Mouse (Mus musculus) MEL (cell line): ENCODE data around the gene Fam57b.

Experiments used
- CTCF ChIP-seq, 3 experiments: IDR thresholded peaks in 2 of 3; conservative IDR thresholded peaks in 1 of 3; 2 replicates each; pipeline ENCODE4 v1.5.1; 2011 to 2012; ENCODE audit warnings: low read length in 3 of 3, low read depth in 2 of 3, mild to moderate bottlenecking in 2 of 3, improper control_type of control experiment in 1 of 3, inconsistent platforms in 1 of 3, mixed read lengths in 1 of 3, moderate library complexity in 1 of 3; ENCODE audit not compliant: control insufficient read depth in 1 of 3, insufficient read depth in 1 of 3, poor library complexity in 1 of 3, severe bottlenecking in 1 of 3
- GABPA ChIP-seq: IDR thresholded peaks from 2 replicates; pipeline ENCODE4 v1.6.1; 2012; ENCODE audit warnings: low read depth, mild to moderate bottlenecking, inconsistent platforms, low read length, improper control_type of control experiment, moderate library complexity
- UBTF ChIP-seq: IDR thresholded peaks from 2 replicates; pipeline ENCODE4 v1.6.1; 2012; ENCODE audit warnings: low read depth, mild to moderate bottlenecking, inconsistent platforms, low read length, improper control_type of control experiment, moderate library complexity, borderline replicate concordance; ENCODE audit not compliant: insufficient read depth

- TF ChIP-seq UBTF (no peak), GABPA (no peak), CTCF (IDR thresholded peaks at IDR 0.05 in 2 of 3, conservative IDR thresholded peaks at IDR 0.05 in 1 of 3; ENCODE audit: control insufficient read depth in 1 of 3, insufficient read depth in 1 of 3, low read depth in 2 of 3, low read length in 3 of 3, poor library complexity in 1 of 3, severe bottlenecking in 1 of 3) (no peak)
These were observed 11.3 kb upstream of the Fam57b start for GRCm38 (mm10) chr7:126786142-126786541.
